Mouse (Mus musculus) C2C12 (cell line): ENCODE measurements around the gene Spata4. TPM values are rescaled to one million over a fixed set of nuclear protein-coding genes. Genes with fewer than 3 reads are reported as not detected.

Experiments
- H3K27me3 ChIP-seq: one replicate; pipeline ENCODE4 v1.6.1; 2011; ENCODE audit not compliant: control insufficient read depth, insufficient read depth, insufficient read length
- H3K36me3 ChIP-seq: one replicate; pipeline ENCODE4 v1.6.1; 2011; ENCODE audit not compliant: control insufficient read depth, insufficient read depth
- H3K4me3 ChIP-seq: one replicate; pipeline ENCODE4 v1.5.1; 2011; ENCODE audit warnings: mild to moderate bottlenecking, control low read depth; ENCODE audit not compliant: poor library complexity, insufficient read depth, severe bottlenecking
- H3K79me2 ChIP-seq: one replicate; pipeline ENCODE4 v1.6.1; 2011; ENCODE audit not compliant: control insufficient read depth, insufficient read depth
- H3K79me3 ChIP-seq: one replicate; pipeline ENCODE4 v1.6.1; 2011; ENCODE audit warnings: low read depth, control low read depth
- H3ac ChIP-seq: one replicate; pipeline ENCODE3; 2011; ENCODE audit warnings: low read depth; ENCODE audit not compliant: control insufficient read depth, insufficient read length
- CEBPB ChIP-seq: IDR thresholded peaks from one replicate; pipeline ENCODE4 v1.6.1; 2011; ENCODE audit warnings: low read depth, mild to moderate bottlenecking, control low read depth, moderate library complexity
- CTCF ChIP-seq: IDR thresholded peaks from one replicate; pipeline ENCODE4 v1.5.1; 2011; ENCODE audit not compliant: control insufficient read depth, insufficient read depth, insufficient read length
- FOSL1 ChIP-seq: IDR thresholded peaks from one replicate; pipeline ENCODE4 v1.8.0; 2011; ENCODE audit warnings: mild to moderate bottlenecking, low read length; ENCODE audit not compliant: poor library complexity, insufficient read depth, severe bottlenecking
- MAX ChIP-seq: IDR thresholded peaks from one replicate; pipeline ENCODE4 v1.6.1; 2011; ENCODE audit warnings: mild to moderate bottlenecking, control low read depth
- MYOD1 ChIP-seq: IDR thresholded peaks from one replicate; pipeline ENCODE4 v1.6.1; 2011; ENCODE audit warnings: low read depth; ENCODE audit not compliant: control insufficient read depth, insufficient read length
- MYOG ChIP-seq: IDR thresholded peaks from one replicate; pipeline ENCODE4 v1.6.1; 2011; ENCODE audit not compliant: control insufficient read depth, insufficient read length; ENCODE audit errors: extremely low read depth
- USF1 ChIP-seq: IDR thresholded peaks from one replicate; pipeline ENCODE4 v1.6.1; 2011; ENCODE audit warnings: low read depth, mild to moderate bottlenecking, control low read depth, moderate library complexity
- long read RNA-seq, 2 experiments: library from polyadenylated mRNA; unstranded; transcript quantifications; one replicate each; pipeline ENCODE4 v2.0.0; 2019 to 2020
- polyA plus RNA-seq: library from polyadenylated mRNA; unstranded; fragments of >200 nt; fragmentation: generic; extraction: Trizol; gene quantifications from one replicate; pipeline ENCODE4 v1.2.1, GENCODE M21; 2012; ENCODE audit warnings: missing spikeins

The Spata4 gene
- polyA plus RNA-seq: not detected
- long read RNA-seq, experiment 1: 0 reads
- long read RNA-seq, experiment 2: 0 reads

DNA sequence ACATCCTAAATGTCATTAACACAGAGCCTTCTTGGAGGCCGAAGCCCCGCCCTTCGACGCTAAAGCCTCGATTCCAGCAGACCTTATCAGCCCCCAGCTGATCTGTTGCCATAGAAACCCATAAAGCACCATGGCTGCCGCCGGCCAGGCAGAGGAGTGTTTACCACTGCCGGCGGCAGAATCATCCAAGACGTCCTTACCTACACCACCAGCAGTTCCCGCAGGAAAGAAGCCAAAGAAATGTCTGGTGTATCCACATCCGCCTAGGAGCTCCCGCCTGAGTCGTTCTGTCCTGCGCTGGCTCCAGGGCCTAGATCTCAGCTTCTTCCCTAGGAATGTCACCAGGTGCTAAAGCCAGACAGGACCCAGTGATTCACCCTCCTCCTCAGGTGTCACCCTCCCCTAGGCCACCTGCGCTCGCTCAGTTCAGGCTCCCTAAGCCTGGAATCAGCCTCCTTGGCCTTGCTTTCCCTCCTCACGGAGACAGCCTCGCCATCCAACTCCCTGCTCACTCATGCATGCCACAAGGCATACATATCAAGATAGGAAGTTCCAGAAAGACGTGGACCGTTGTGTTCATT is at the start of gene Spata4:
Spata4 (plus strand) TSS at position 111 of the 581 bp plus-strand sequence.
- Histone ChIP-seq H3K79me3 (no peaks in the 10 kb centered on the region), H3K27me3 (no peaks in the 10 kb centered on the region), H3ac (no peak within 1 kb of the TSS), H3K4me3 (no peak within 1 kb of the TSS), H3K79me2 (no peaks in the 10 kb centered on the region), H3K36me3 (no peaks in the 10 kb centered on the region)
- TF ChIP-seq MAX (no peak), USF1 (no peak), CEBPB (no peak), MYOD1 (no peak), FOSL1 (no peak), MYOG (no peak), CTCF (no peak)

GRCm38 (mm10) chr8:54554921-54555320 is 45.7 kb upstream of the Spata4 start:
- H3K79me2 ChIP-seq: peaks cover 94% of the 10 kb centered on the region
- peaks cover 68% of the 10 kb centered on the region for H3K79me3 ChIP-seq
- H3K27me3 ChIP-seq: no peaks in the 10 kb centered on the region
- H3ac ChIP-seq: no peak overlapping the region
- H3K36me3 ChIP-seq: peaks cover 1% of the 10 kb centered on the region
- TF ChIP-seq USF1 (no peak), MAX (no peak)
- no peak overlapping the region for H3K4me3 ChIP-seq

DNA sequence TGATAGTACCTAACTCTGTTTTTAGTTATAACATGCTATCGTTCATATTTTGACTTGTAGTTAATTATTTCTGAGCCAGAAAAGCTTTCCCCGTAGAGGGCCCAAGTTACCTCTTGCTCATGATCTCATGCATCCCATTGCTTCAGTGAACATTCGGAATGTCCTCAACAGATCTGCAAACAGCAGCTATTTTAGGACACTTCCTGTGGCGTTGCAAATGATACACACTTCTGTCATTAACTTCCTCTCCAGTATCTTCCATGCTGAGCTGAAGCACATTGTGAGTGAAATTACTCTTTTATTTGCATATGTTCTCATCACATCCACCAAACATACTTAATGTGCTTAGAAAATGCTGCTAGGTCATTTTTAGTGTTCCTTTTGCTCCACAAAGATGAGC is 38.4 kb upstream of the Spata4 start:
- H3K27me3 ChIP-seq: no peaks in the 10 kb centered on the region
- peaks cover 50% of the 10 kb centered on the region for H3K79me3 ChIP-seq
- no peak overlapping the region for H3K4me3 ChIP-seq
- H3ac ChIP-seq: no peak overlapping the region
- peaks cover 26% of the 10 kb centered on the region for H3K36me3 ChIP-seq
- H3K79me2 ChIP-seq: peaks cover 92% of the 10 kb centered on the region
- no peak for TF ChIP-seq CEBPB
- TF ChIP-seq MAX: no peak
- no peak for TF ChIP-seq CTCF
- no peak for TF ChIP-seq USF1
- TF ChIP-seq MYOD1: no peak
- no peak for TF ChIP-seq MYOG
- no peak for TF ChIP-seq FOSL1

DNA sequence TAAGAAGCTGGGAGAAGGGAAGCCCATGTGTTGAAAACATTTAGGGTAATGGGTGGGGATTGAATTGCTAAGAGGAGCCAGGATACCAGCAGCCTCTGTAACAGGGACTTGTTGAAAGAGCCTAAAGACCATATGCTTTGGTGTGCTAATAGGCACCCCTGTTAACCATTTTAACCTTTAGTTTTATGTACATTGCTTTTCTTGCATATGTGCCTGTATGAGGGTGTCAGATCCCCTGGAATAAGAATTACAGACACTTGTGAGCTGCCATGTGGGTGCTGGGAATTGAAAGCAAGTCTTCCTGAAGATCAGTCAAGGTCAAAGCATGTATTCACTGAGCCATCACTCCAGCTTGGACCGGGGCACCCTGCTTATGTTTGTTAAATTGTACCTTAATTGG is 35.4 kb upstream of the Spata4 start:
- H3K27me3 ChIP-seq: no peaks in the 10 kb centered on the region
- no peak overlapping the region for H3ac ChIP-seq
- H3K79me2 ChIP-seq: peaks cover 91% of the 10 kb centered on the region
- TF ChIP-seq CEBPB: no peak
- TF ChIP-seq MAX: no peak
- no peak for TF ChIP-seq FOSL1
- no peak for TF ChIP-seq MYOD1
- no peak for TF ChIP-seq CTCF
- no peak for TF ChIP-seq MYOG
- TF ChIP-seq USF1: no peak
- H3K36me3 ChIP-seq: peaks cover 27% of the 10 kb centered on the region
- H3K4me3 ChIP-seq: no peak overlapping the region
- peaks cover 50% of the 10 kb centered on the region for H3K79me3 ChIP-seq

DNA sequence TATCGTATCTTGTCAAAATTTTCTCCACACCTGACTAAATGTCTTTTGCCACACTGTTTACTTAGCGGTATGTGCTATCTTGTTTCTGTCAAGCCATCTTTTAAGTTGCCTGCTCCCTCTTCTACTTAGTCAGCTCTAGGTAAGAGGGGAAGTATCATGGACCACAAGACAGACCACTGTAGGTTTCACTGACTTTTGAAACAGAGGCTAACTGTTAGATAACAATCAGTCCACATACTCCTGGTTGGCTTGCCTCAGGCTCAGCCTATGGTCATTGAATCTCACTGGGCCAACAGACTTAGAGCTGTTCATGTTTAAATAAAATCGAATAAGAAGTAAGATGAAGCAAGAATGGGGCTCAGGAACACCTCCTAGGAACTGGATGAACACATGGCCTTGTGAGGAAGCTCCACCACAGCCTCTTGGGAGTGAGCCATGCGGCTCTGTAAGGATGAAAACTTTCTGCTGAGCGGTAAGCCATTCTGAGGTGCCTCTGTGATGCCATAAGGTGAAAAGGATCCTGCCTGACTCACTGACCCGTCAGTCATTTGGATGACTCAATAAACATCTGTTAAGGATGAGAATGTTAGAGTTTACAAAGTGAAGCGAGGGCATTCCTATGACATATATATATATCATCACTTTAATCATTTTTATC is 34.8 kb upstream of the Spata4 start:
- no peak for TF ChIP-seq MYOD1
- TF ChIP-seq MYOG: no peak
- no peak for TF ChIP-seq CEBPB
- no peak for TF ChIP-seq FOSL1
- TF ChIP-seq USF1: no peak
- no peak for TF ChIP-seq CTCF
- TF ChIP-seq MAX: no peak
- peaks cover 48% of the 10 kb centered on the region for H3K79me3 ChIP-seq
- H3K36me3 ChIP-seq: peaks cover 27% of the 10 kb centered on the region
- peaks cover 91% of the 10 kb centered on the region for H3K79me2 ChIP-seq
- H3K4me3 ChIP-seq: no peak overlapping the region
- no peaks in the 10 kb centered on the region for H3K27me3 ChIP-seq
- no peak overlapping the region for H3ac ChIP-seq

DNA sequence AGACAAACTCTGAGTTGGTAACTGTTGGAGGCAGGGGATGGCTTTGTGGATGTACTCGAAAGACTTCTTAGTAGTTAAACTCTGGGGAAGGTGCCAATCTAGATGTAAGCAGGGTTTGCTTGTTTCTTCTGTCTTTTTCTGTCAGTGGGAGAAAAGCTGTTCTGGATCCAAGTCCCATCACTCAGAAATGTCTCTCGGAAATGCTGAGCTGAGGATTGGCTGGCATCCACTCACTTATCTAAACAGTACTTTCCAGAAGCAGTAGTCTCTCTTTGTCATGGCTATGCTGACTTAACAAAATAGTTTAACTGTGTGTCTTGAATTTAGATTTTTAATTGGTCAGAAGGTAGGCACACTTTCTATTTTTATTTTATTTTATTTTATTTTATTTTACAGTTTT is 33.4 kb upstream of the Spata4 start:
- H3K79me3 ChIP-seq: peaks cover 46% of the 10 kb centered on the region
- no peaks in the 10 kb centered on the region for H3K27me3 ChIP-seq
- H3K4me3 ChIP-seq: no peak overlapping the region
- peaks cover 89% of the 10 kb centered on the region for H3K79me2 ChIP-seq
- H3ac ChIP-seq: no peak overlapping the region
- TF ChIP-seq CTCF (no peak), MAX (no peak), USF1 (no peak), MYOG (no peak), CEBPB (no peak), FOSL1 (no peak), MYOD1 (no peak)
- H3K36me3 ChIP-seq: peaks cover 27% of the 10 kb centered on the region
